Mouse (Mus musculus) testis, adult 10 weeks (tissue): ENCODE data around the gene Cabin1. TPM values are rescaled to one million over a fixed set of nuclear protein-coding genes. Genes with fewer than 3 reads are reported as not detected.

ENCODE experiments used
- polyA plus RNA-seq: library from polyadenylated mRNA; stranded (reverse); fragments of 350-450 nt; fragmentation: Illumina TruSeq; extraction: RNeasy Lipid Tissue Mini Kit (QIAGEN cat#74804); gene quantifications from one replicate; pipeline ENCODE4 v1.2.3, GENCODE M21; 2014; ENCODE audit warnings: low read depth, low replicate concordance

The Cabin1 gene
- 3.8 TPM for polyA plus RNA-seq

DNA sequence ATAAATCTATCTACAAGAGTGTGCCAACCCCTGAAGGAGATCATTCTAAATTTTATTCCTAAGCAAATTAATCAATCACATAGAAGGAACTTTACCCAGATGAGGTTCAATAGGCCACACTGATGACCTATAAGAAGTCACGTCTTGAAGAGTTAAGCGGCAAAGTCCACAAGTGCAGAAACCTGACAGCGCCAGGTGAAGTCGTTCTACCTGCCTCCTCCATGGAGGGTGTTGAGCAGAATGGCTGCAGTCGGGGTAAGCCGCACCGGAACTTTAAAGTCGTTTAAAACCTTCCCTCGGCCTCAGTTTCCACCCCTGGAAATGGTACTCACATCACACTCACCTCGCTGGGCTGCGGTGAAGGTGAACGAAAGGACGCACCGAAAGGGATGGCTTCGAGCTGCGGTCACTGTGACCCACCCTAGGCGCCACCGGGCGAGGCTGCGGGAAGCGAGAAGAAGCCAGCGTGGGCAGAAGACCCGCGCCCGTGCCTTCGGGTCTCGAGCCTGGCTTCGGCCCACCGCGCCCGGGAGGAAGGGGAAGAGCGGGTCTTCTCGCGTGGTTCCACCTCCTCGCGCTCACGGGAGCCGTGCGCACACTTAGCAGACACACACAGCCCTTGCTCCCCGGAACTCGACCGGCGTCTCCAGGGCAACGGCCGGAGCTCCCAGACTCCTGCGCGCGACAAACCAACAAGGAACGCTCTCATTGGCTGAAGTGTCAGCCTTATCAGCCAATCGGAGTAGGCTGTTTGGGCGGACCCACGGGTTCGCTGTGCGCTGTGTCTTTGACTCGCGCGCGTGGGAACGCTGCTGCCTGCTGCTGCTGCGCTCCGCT, at the start of gene Cabin1:
Gene Cabin1 (minus strand): TSS at position 660 of the 837 bp plus-strand sequence.

DNA sequence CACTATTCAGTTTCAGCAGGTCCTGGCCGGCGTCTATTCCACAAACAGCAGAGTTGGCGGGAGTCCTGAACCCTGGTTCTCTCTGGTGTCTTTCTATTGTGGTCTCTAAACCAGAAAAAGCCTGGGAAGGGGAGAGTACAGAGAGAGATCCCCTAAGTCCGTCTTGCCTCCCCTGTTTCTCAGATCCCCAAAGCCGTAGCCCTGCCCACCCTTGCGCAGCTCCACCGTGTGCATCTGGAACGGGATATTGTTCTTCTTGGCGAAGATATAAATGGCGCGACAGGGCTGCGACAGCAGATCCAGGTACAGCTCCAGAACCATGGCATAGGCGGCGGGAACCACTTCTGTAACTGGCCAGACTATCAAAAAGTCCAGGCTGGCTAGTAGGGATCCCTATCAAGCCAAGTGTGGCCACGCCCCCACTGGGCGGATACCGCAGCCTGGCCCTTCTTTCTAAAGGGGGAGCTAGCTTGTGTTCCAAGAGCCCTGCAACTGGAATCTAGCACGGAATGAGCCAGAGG, 34.1 kb upstream of the Cabin1 start, which contains the start of gene Gstt1:
Gene Gstt1 (minus strand): TSS at position 409 of the 521 bp plus-strand sequence.

DNA sequence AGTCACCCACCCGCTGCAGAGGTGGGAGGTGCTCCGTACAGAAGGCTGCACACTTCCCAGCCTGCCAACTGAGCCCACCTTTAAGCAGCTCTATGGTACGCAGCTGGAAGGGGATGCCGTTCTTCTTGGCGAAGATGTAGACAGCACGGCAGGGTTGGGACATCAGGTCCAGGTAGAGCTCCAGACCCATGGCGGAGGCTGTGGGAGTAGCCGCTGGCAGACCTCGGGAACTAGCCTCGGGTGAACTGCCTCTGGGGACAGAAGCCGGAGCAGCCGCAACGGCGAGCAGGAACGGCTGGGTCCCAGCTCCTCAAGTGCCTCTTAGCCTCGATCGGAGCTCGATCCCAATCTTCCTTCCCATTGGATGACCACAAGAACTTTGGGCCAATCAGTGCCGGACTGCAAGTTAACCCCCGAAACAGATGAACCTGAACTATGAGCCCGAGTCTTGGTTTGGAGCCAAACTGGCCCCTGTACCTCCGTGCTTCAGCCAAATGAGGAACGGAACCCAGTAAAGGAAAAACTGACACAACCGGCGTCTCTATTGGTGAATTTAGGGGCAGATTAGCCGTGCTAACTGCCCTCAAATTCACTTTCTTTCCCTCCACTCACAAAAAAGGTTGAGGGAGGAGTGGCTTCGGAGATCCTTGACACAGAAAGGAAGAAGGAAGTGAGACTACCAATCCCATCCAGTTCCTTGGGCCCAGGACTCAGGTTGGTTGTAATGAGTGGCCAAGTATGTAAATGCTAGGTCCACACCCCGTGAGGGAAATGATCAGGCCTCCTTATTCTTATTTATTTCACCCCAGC, 16.8 kb upstream of the Cabin1 start, which contains the start of the genes Gm20441 and Gstt3:
Gene Gm20441 (minus strand): TSS at position 186 of the 810 bp plus-strand sequence.
Gene Gstt3 (minus strand): TSS at position 646 of the 810 bp plus-strand sequence.

DNA sequence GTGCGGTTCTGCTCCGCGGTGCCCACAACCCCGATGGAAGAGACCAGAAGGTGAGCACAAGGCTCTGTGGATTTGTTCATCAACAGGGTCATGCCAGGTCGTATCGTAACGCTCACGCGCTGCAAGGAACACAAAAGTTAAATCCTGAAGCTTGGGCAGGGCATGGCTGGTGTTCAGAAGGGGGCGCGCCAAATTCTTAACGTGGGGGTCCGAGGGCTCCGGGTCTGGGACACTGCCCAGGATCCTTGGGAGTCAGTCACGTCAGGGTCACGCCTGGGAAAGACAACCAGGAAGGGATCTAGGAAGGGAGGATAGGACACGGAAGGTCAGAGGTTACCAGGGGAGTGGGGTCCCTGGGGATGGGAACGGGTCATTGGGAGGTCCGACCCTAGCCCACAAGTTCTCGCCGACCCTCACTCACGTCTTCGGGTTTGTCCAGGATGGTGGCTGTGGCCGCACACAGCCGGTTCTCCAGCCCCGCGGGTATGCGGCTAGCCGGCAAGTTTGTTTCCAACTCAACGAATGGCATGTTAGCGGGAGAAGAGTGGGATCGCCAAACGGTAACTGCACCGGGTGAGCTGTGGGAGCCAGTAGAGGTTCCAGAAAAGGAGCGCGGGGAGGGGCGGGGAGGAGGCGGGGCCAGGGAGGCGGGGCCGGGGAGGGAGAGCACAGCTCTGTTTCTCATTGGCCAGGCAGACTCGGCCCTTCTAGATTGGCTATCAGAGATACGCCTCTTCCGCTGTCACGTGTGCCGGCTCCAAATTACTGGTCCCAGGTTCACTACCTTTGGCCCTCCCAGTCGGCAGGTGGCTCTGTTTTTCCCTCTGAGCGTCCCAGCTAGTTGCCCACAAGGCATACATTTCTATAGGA, 8.9 kb upstream of the Cabin1 start, which contains the start of gene Ddt:
Gene Ddt (minus strand): TSS at position 620 of the 870 bp plus-strand sequence.

DNA sequence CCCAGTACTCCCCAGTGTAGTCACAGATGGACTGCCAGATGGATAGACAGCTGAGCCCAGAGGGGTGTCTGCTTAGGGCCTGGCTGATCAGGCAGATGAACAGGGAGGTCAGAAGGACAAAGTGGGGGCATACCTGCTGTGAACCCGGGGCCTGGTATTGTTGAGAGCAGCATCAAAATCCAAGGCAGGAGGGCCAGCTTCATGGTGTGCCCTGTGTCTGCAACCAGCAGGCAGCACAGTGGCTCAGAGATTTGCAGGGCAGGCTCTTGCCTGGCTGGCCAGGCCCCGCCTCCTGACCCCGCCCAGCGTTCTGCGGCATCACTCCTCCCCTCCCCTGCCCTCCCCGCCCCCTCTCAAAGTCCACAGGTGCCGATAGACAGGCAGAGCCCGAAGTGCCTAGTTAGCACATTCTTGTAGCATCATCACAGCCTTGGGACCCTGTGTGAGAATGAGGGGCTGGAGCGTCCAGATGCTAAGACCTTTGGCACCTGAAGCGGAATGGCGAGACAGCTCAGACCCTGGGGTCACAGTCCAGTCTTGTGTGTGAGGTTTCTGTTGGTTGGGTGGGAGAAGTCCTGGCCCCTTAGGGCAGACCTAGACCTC, 120.3 kb downstream of the Cabin1 start, which contains the start of gene Susd2:
Gene Susd2 (minus strand): TSS at position 268 of the 603 bp plus-strand sequence.

Other genes with a start within 250 kb of the Cabin1 start
- 19.3 TPM for gene Snrpd3, start 246.8 kb downstream of the Cabin1 start, polyA plus RNA-seq
- gene Gucd1, start 246.4 kb downstream of the Cabin1 start, polyA plus RNA-seq, result 3.8 TPM
- 0.98 TPM for gene Lrrc75b, start 204.0 kb downstream of the Cabin1 start, polyA plus RNA-seq
- not detected for gene Ggt1, start 202.7 kb downstream of the Cabin1 start, polyA plus RNA-seq
- 0.18 TPM for gene Ggt5, start 175.0 kb downstream of the Cabin1 start, polyA plus RNA-seq
- 0.55 TPM for gene Susd2, start 120.3 kb downstream of the Cabin1 start, polyA plus RNA-seq
- 13.7 TPM for gene Ddt, start 9.1 kb upstream of the Cabin1 start, polyA plus RNA-seq
- gene Gm20441, start 16.6 kb upstream of the Cabin1 start, polyA plus RNA-seq, result not detected
- 16.1 TPM for gene Gstt3, start 17.1 kb upstream of the Cabin1 start, polyA plus RNA-seq
- 0.70 TPM for gene Gstt1, start 34.2 kb upstream of the Cabin1 start, polyA plus RNA-seq
- gene Gstt4, start 58.2 kb upstream of the Cabin1 start, polyA plus RNA-seq, result 296 TPM
- gene Gstt2, start 73.1 kb upstream of the Cabin1 start, polyA plus RNA-seq, result 77.7 TPM
- not detected for gene Mif, start 95.9 kb upstream of the Cabin1 start, polyA plus RNA-seq
- gene Derl3, start 129.1 kb upstream of the Cabin1 start, polyA plus RNA-seq, result 1.5 TPM
- 15.9 TPM for gene Smarcb1, start 157.3 kb upstream of the Cabin1 start, polyA plus RNA-seq
- gene Chchd10, start 168.8 kb upstream of the Cabin1 start, polyA plus RNA-seq, result 5.2 TPM
- gene Mmp11, start 172.2 kb upstream of the Cabin1 start, polyA plus RNA-seq, result 2.2 TPM
- gene Gm867, start 176.3 kb upstream of the Cabin1 start, polyA plus RNA-seq, result 0.69 TPM
- gene Vpreb3, start 178.7 kb upstream of the Cabin1 start, polyA plus RNA-seq, result not detected
- gene Gm5134, start 190.2 kb upstream of the Cabin1 start, polyA plus RNA-seq, result 6.6 TPM